Mouse (Mus musculus): ENCODE measurements around the gene Col1a1. TPM values are rescaled to one million over a fixed set of nuclear protein-coding genes. Genes with fewer than 3 reads are reported as not detected.

Gene Col1a1
- total RNA-seq, 2 experiments from 2014 or later = 890 to 1,096 TPM

DNA sequence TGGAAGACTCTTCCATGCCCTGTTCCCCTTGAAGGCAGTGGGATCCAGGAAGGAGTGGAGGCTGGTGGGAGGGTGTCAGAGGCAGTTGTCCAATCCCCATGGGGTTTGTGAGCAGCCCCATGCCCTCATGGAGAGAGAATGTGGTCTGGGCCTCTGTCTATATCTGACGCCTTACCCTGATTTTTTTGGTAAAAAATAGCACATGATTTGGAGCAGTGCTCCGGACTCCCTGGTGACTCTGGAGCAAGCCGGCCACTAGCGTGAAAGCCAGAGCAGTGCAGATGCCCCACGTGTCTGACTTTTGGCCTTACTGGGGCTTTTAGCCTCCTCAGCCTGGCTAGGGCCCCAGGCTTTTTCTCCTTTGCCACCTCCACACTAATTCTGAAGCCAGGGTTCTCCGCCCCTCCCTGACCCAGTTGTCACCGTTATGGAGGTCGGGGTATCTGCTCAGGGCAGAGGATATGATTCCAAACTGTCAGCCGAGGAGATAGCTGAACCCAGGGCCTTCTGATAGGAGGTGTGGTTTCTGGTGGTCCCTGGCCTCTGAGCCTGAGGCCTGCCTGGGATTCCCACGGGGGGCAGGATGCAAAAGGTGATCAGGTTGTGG, 58.3 kb downstream of the Col1a1 start:
- no peak for DNase-seq (ENCODE audit: low spot score in 2 of 2)

DNA sequence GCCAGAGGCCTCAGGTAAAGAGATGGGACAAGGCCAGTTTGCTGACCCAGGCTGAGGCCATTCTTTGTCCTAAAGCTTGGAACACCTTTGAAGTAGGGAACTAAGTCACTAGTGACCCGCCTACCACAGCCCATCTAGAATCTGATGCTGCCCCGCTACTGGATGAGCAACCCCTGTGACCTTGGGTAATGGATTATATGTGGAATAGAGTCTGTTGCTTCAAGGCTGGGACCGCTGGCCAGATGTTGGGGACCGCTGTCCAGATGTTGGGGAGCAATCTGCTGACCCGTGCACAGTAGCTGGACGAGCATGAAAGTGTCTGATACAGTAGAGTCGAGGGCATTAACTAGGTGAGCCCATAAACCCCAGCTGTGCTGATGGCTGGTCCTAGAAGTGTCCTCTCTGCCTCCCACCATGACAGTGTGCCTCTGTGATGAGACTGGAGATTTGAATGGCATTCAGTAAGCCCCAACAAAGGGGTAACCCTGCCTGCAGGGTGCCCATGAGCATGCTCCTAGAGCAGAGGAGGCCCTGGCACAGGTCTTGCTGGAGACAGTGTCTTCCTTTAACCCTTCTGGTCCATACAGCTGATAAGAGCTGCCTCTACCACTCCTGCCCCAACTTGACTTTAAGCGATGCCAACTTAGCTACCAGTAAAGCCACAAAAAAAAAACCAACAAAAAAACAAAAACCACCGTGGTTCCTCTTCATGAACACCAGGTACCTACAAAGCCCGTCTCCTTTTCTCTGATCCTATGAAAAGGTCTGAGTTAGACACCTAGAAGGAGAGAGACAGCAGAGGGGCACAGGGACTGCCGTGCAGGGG, 59.1 kb downstream of the Col1a1 start:
- no peak for DNase-seq (ENCODE audit: low spot score in 2 of 2)

DNA sequence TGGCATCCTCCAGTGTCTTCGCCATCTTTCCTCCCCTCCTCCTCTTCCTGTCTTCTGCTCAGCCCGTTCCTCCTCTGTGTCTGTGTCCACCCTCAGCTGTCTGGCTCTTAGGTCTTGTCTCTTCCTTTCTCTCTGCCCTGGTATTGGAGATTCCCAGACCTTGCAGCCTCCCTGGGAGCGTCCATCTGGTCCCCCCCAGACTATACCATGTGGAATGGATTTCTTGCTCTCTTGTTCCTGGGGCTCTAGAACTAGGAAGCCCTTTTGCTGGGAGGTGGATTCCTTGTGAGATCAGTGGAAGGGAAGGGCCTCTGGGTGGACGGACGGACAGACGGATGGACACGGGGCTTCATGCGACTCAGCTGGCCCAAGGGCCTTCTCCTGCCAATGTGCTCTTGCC, 60.1 kb downstream of the Col1a1 start:
- DNase-seq (ENCODE audit: low spot score in 2 of 2) = no peak

DNA sequence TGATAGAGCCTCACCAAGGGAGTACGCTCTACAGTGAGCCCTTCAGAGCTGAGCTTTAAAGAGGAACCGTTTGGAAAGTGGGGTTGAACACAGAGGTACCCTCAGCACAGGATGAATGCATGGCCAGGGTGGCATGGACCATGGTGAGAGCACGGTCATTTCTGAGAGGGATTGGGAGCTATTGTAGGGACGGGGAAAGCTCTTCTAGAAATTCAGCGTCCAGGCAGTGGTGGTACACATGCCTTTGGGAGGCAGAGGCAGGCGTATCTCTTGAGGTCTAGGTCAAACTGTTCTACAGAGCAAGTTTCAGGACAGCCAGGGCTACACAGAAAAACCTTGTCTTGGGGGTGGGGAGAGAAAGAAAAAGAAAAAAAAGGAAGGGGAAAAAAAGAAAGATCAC, 61.0 kb downstream of the Col1a1 start:
- no peak for DNase-seq (ENCODE audit: low spot score in 2 of 2)

DNA sequence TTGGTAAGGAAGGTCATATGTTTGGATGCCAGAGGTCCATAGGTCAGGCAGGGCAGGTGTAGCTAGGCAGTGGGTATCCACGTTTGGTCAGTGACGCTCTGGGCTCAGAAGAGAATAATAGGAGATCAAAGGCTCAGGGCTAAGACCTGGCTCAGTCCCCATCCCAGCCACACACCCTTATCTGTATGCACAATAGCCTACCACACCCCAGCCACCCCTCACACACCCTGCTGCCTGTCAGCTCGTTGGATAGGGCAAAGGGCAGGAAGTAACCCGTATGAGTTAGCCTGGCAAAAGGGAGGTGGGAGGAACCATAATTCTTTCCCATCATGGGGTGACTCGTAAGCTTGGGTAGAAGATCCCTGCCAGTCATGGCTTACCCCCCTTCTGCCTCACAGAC, 61.6 kb downstream of the Col1a1 start:
- no peak for DNase-seq (ENCODE audit: low spot score in 2 of 2)

DNA sequence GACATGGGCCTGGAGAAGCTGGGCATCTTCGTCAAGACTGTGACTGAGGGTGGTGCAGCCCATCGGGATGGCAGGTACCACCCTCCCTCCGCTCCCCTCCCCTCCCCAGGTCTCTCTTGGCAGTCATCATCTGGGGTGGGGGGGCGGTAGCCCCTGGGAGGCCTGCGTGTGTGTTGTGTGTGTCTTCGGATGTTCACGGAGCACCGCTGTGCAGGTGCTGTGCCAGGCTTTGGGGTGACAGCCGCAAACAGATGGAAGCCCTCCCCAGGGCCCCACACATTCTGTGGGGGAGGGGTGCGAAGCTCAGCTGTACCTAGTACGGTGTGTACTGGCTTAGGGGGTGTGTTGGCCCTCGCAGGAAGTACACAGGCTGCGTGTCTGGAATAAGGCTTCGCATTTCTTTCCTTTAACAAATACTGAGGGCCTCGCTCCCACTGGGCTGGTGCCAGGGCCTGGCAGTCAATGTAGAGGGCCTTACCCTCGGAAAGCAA, 62.1 kb downstream of the Col1a1 start:
- no peak for DNase-seq (ENCODE audit: low spot score in 2 of 2)

DNA sequence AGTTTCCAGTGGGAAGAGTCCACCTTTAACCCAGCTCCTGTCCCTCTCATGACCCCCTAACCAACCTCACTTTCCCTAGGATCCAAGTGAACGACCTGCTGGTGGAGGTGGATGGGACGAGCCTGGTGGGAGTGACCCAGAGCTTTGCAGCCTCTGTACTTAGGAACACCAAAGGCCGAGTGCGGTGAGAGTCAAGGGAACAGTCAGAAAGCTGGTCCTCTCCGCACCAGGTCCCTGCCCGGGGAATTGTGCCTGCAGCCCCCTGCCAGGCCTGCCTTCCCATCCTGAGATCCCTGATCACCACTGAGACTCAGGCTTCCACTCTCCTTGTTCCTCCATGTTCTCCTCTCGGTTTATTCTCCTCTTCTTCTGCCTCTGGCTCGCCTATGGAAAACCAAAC, 64.1 kb downstream of the Col1a1 start:
- no peak for DNase-seq (ENCODE audit: low spot score in 2 of 2)

DNA sequence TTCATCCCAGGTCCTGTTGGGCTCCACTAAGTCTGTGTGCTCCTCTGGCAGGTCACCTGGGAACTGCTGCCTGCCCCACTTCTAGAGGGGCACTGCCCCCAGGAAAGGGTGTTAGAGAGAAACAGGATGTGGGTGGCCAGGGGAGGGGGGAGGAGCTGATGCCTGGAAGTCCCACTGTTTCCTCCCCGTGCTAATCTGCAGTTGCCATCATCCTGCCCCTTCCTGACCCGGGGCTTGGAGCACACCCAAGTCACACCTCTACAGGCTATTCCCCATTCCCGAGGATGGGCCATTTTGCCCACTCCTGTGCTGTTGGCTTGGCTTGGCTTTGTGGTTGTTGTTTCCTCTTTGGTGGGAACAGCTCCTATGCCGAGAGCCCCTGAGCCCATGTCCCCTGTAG, 64.5 kb downstream of the Col1a1 start:
- DNase-seq (ENCODE audit: low spot score in 2 of 2) = no peak

DNA sequence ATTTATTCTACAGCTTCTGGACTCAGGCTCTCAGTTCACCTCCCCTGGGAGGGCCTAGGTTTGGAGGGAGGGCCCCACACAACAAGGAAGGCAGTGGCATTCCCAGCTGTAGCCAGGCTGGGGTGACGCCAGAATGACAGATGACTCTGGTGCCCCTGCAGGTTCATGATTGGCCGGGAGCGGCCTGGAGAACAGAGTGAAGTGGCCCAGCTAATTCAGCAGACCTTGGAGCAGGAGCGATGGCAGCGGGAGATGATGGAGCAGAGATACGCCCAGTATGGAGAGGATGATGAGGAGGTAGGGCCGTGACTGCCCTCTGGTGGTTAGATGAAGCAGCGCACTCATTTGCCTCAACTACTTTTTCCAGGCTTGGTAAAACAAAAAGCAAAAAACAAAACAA, 65.0 kb downstream of the Col1a1 start:
- peak in 1 of 2 experiments; percentile 50 for DNase-seq (ENCODE audit: low spot score in 2 of 2)

DNA sequence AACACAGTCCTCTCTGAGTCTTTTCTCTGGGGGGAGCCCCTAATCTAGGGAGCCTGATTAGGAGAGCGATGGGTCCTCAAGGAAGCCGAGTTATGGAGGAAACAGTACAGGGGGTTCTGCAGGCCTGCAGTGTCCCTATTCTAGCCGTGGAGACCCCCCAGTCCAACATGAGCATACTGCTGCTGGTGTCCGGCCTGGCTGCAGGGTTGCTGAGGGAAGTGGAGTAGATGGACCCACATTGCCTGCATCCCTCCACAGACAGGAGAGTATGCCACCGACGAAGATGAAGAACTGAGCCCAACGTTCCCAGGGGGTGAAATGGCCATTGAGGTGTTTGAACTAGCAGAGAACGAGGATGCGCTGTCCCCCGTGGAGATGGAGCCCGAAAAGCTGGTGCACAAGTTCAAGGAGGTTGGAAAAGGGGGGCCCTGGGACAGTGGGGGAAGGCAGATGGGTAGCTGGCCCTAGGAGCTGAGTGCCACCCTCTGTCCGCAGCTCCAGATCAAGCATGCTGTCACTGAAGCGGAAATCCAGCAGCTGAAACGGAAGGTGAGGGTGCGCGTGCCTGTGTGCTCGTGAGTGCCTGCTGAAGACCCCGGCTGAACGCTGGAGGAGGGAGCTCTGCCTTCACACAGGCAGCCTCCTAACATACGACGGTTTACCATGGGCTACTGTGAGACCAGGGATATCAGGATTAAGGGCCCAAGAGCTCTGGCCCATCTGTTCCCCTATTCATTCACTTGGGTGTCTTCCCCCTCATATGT, 65.7 kb downstream of the Col1a1 start:
- no peak for DNase-seq (ENCODE audit: low spot score in 2 of 2)

Other genes starting within 250 kb of the Col1a1 start
- gene Gm11541, start 231.7 kb upstream of the Col1a1 start, total RNA-seq (2021) = under 1 TPM; 0.22 to 0.37 TPM
- under 1 TPM; 0.67 to 0.87 TPM for gene Cdc34b, start 194.4 kb upstream of the Col1a1 start, total RNA-seq (2021)
- not detected for gene Tmem92, start 153.5 kb upstream of the Col1a1 start, total RNA-seq (2021)
- gene Hils1, start 31.4 kb downstream of the Col1a1 start, total RNA-seq (2021) = not detected
- gene Sgca, start 40.1 kb downstream of the Col1a1 start, total RNA-seq (2021) = 1 to 10 TPM; 2.8 to 3.9 TPM
- gene Ppp1r9b, start 54.8 kb downstream of the Col1a1 start, total RNA-seq (2021) = 100 to 1,000 TPM; 108 to 113 TPM
- gene Samd14, start 73.7 kb downstream of the Col1a1 start, total RNA-seq (2021) = 10 to 100 TPM; 16.2 to 22.5 TPM
- 10 to 100 TPM; 59.8 to 69.3 TPM for gene Pdk2, start 105.1 kb downstream of the Col1a1 start, total RNA-seq (2021)
- gene Itga3, start 140.6 kb downstream of the Col1a1 start, total RNA-seq (2021) = 10 to 100 TPM; 28.9 to 37.0 TPM
- under 1 TPM in 1 of 2 experiments, not detected in 1; 0.17 TPM for gene Dlx3, start 183.9 kb downstream of the Col1a1 start, total RNA-seq (2021)
- under 1 TPM; 0.31 to 0.53 TPM for gene Dlx4, start 210.0 kb downstream of the Col1a1 start, total RNA-seq (2021)

Data from adrenal gland, postnatal 4 days (tissue).